Mouse (Mus musculus) erythroblast, embryonic 14.5 days (primary cell): ENCODE data around the gene Ccdc47. TPM values are rescaled to one million over a fixed set of nuclear protein-coding genes. Genes with fewer than 3 reads are reported as not detected.
"Not testable (repeated sequence)": the region's sequence is repeated elsewhere in the genome, so short reads cannot be mapped to it uniquely, and the experiment has no call there.

Experiments used
- H3K27me3 ChIP-seq: 2 replicates; pipeline ENCODE4 v1.6.1; 2012; ENCODE audit warnings: inconsistent platforms; ENCODE audit not compliant: control insufficient read depth
- H3K36me3 ChIP-seq: 2 replicates; pipeline ENCODE4 v1.6.1; 2012; ENCODE audit warnings: mild to moderate bottlenecking, inconsistent platforms; ENCODE audit not compliant: control insufficient read depth
- H3K4me1 ChIP-seq: 2 replicates; pipeline ENCODE4 v1.6.1; 2012; ENCODE audit warnings: inconsistent platforms; ENCODE audit not compliant: control insufficient read depth
- H3K4me3 ChIP-seq: replicated peaks from 2 replicates; pipeline ENCODE3; 2012; ENCODE audit warnings: moderate library complexity, mild to moderate bottlenecking, inconsistent platforms
- H3K9me3 ChIP-seq: 2 replicates; pipeline ENCODE4 v1.6.1; 2012; ENCODE audit warnings: low read length, inconsistent platforms, mixed read lengths; ENCODE audit not compliant: control insufficient read depth
- GATA1 ChIP-seq: IDR thresholded peaks from 2 replicates; pipeline ENCODE4 v1.6.1; 2012; ENCODE audit warnings: low read length, inconsistent platforms, mixed read lengths
- TAL1 ChIP-seq: IDR thresholded peaks from 3 replicates; pipeline ENCODE4 v1.6.1; 2012; ENCODE audit warnings: low read length, inconsistent platforms, mixed read lengths
- polyA plus RNA-seq: library from polyadenylated mRNA; stranded (reverse); fragments of >175 nt; gene quantifications from 2 replicates; pipeline ENCODE4 v1.2.3, GENCODE M21; 2012

Gene Ccdc47
- polyA plus RNA-seq, 1 experiment = 0.20 TPM

DNA sequence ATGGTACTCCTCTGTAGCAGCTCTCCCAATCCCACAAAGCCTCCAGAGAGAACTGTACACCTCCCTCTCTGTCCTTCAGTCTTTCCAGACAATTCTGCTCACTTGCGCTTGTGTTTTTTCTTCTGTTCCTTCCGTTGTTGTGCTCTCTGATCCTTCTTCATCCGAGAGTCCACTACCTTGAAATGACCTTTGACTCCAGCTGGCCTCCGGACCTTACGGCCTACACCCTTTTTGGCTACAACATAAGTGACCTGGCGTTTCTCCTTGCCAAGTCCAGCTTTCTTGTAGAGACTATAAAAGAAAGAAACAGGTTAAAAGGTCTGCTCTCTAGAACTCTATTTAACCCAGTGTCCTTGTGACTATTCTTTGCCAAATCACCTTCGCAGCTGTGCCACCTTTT lies 33.2 kb upstream of the Ccdc47 start:
- H3K4me1 ChIP-seq = peaks cover 8% of the 10 kb centered on the region
- H3K36me3 ChIP-seq = peaks cover 99% of the 10 kb centered on the region
- H3K4me3 ChIP-seq = no peak overlapping the region
- no peaks in the 10 kb centered on the region for H3K27me3 ChIP-seq
- no peak for TF ChIP-seq GATA1
- TF ChIP-seq TAL1 = no peak
- peaks cover 5% of the 10 kb centered on the region; the same call in 1 of the 2 replicates for H3K9me3 ChIP-seq

DNA sequence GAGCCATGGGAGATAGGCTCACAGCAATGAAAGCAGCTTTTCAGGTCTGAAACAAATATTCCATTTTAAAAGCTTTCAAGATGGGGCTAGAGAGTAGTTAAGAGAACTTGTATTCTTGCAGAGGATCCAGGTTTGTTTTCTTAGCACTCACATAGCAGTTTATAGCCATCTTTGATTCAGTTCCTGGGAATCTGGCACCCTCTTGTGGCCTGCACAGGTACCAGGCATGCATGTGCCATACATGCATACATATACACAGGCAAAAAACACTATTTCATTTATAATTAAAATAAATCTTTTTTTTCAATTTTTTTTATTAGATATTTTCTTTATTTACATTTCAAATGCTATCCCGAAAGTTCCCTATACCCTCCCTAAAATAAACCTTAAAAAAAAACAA lies 30.7 kb upstream of the Ccdc47 start:
- Histone ChIP-seq H3K4me1 (no peaks in the 10 kb centered on the region), H3K27me3 (no peaks in the 10 kb centered on the region), H3K36me3 (peaks cover 99% of the 10 kb centered on the region), H3K9me3 (peaks cover 5% of the 10 kb centered on the region; the same call in 1 of the 2 replicates), H3K4me3 (no peak overlapping the region)
- TF ChIP-seq GATA1 (no peak), TAL1 (no peak)

DNA sequence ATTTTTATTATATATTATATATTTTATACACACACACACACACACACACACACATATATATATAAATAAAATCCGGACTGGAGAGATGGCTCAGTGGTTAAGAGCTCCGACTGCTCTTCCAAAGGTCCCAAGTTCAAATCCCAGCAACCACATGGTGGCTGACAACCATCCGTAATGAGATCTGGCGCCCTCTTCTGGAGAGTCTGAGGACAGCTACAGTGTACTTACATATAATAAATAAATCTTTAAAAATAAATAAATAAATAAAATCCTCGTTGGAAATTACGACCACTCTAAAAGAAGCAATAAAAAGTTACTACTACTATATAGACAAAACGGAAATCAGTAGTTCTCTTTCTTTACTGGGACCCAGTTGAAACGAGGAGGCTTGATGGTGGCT lies 17.8 kb upstream of the Ccdc47 start:
- not testable (repeated sequence) for H3K9me3 ChIP-seq, H3K4me3 ChIP-seq, H3K27me3 ChIP-seq, H3K4me1 ChIP-seq
- H3K36me3 ChIP-seq = peaks cover 90% of the 10 kb centered on the region

DNA sequence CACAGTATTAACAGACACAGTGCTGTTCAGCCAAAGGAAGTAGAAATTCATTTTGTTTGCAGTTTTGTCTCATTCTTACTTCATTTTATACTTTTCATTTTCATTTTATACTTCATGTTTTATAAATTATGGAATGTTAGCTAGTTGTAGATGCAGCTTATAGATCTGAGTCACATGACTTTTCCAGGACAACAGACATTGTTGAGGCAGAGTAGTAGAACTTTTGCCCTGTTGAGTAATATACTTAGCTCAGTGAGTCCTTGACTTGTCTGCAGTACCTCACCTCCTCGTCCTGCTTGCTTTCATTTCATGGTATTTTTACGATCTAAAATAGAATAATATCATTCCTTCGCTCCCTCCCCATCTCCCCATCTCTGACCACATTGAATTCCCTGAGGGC lies 4.5 kb upstream of the Ccdc47 start:
- H3K4me1 ChIP-seq = peaks cover 28% of the 10 kb centered on the region
- no peak for TF ChIP-seq TAL1
- TF ChIP-seq GATA1 = no peak
- H3K27me3 ChIP-seq = no peaks in the 10 kb centered on the region
- H3K36me3 ChIP-seq = peaks cover 33% of the 10 kb centered on the region
- H3K4me3 ChIP-seq = no peak overlapping the region
- no peaks in the 10 kb centered on the region for H3K9me3 ChIP-seq

DNA sequence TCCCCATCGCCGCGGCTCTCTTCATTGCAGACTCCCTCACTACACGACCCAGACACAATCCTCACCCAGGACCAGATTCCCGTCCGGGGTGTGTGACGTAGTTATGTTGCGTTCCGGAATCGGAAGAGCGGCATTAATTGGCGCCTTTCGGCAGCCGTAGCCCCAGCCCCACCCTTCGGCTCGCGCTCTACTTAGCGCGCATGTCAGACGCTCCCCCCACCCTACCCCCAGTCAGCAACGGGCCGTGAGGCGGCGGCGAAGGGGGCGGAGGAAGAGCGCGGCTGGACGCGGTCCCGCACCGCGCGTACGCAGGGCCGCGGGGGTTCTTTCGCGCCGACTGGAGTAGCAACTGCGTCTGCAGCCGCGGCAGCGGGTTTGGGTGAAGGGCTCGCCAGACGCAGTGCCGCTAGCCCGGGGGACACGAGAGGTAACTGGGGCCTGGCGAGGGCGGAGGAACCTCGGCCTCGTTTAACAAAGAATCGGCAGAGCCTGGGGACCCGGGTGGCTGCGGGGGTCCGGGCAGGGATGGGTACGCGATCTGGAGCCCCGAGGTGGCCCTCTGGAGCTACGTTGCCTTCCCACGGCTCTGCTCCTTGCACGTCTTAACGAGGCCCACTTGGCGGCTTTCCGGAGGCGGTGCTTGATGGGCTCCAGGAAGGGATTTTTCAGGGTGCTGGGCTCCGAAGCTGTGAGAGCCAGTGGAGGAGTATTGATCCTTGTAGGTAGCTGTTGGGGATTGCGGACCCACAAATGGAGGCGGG lies 766 bp upstream of the Ccdc47 start, which contains the start of gene Ddx42:
Gene Ddx42, plus strand, starts transcription at position 197 of the 761 bp plus-strand sequence.
- Histone ChIP-seq H3K4me1 (peaks cover 43% of the 10 kb centered on the region), H3K36me3 (peaks cover 32% of the 10 kb centered on the region), H3K9me3 (no peaks in the 10 kb centered on the region), H3K4me3 (peak within 1 kb of the TSS; percentile 89), H3K27me3 (no peaks in the 10 kb centered on the region)
- TF ChIP-seq TAL1 (no peak), GATA1 (no peak)

DNA sequence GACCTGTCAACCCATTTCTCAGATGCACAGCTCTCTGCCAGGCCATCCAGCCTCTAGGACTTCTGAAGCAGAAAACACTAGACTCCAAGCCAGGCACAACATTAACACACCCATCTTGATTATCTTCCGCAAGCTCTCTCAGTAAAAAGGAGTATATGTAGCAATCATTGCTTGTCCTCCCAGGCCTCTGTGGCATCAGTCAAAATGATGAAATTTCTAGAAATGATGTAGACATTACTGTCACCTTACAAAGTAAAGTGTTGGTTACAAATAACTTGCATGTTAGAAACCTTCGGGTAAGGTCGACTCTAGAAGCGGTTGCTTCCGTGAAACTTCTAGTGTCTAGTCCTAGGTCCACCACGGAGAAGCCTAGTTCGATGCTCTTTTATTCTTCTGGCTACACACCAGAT lies 689 bp downstream of the Ccdc47 start:
- TF ChIP-seq TAL1 (no peak), GATA1 (no peak)

DNA sequence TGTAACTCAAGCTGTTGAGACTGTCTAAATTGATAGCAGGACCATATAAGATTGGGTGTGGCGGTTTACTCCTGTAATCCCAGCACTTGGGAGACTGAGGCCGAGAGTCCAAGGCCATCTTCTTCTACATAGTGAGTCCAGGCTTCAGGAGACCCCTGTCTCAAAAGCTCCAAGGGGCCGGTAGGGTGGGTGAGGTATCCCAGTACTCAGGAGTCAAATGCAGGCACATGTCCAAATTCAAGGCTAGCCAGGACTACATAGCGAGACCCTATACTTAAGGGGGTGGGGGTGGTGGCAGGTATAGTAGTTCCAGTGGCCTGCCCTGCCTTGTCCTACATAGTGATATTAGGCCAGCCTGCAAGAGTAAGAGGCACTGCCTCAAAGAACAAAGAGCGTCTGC lies 1.3 kb downstream of the Ccdc47 start:
- Histone ChIP-seq H3K4me3 (peak overlapping the region; percentile 89), H3K4me1 (peaks cover 38% of the 10 kb centered on the region), H3K27me3 (no peaks in the 10 kb centered on the region), H3K36me3 (peaks cover 44% of the 10 kb centered on the region), H3K9me3 (no peaks in the 10 kb centered on the region)
- no peak for TF ChIP-seq GATA1
- TF ChIP-seq TAL1 = no peak

More for the DNA sequence above, 689 bp downstream of the Ccdc47 start:
- peak overlapping the region; percentile 89 for H3K4me3 ChIP-seq
- peaks cover 38% of the 10 kb centered on the region for H3K4me1 ChIP-seq
- H3K9me3 ChIP-seq = no peaks in the 10 kb centered on the region
- H3K27me3 ChIP-seq = no peaks in the 10 kb centered on the region
- H3K36me3 ChIP-seq = peaks cover 41% of the 10 kb centered on the region

DNA sequence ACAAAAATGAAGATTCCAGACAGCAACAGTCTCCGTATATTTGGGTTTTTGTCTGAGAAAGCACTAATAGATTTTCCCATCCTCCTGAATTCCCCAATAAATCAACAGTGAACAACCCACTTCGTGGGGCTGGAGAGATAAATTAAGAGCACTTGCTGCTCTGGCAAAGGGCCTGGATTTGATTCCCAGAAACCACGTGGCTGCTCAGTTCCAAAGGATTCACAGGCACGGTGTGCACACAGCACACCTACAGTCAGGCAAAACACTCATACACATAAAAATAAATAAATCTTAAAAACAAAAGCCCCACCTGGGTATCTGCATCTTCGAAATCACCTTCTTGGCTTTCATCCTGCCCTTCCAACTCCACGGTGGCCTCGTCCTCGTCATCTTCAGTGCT lies 3.4 kb downstream of the Ccdc47 start:
- Histone ChIP-seq H3K4me3 (no peak overlapping the region), H3K9me3 (no peaks in the 10 kb centered on the region), H3K36me3 (peaks cover 61% of the 10 kb centered on the region), H3K27me3 (no peaks in the 10 kb centered on the region), H3K4me1 (peaks cover 20% of the 10 kb centered on the region)
- TF ChIP-seq GATA1 (no peak), TAL1 (no peak)

DNA sequence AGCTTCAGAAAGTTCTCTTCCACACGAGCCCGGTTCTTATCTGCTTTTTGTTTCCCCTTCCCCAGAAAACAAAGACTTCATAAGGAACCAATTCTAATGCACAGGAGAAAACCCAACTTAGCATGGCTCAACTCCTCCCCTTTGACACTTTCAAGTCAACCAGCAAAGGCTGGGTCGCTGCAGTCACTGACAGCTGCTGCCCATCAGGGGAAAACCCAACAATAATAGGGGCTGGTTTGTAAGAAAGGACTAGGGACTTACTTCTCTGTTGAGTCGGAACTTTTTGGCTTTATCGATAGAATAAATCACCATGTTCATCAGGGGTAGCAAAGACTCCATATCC lies 14.1 kb downstream of the Ccdc47 start, which contains the start of gene Strada:
Gene Strada, minus strand, starts transcription at position 46 of the 343 bp plus-strand sequence.
- peaks cover 90% of the 10 kb centered on the region for H3K36me3 ChIP-seq
- no peaks in the 10 kb centered on the region for H3K9me3 ChIP-seq
- TF ChIP-seq TAL1 (no peak), GATA1 (no peak)
- no peaks in the 10 kb centered on the region for H3K27me3 ChIP-seq
- no peak within 1 kb of the TSS for H3K4me3 ChIP-seq
- peaks cover 25% of the 10 kb centered on the region for H3K4me1 ChIP-seq
